Mouse (Mus musculus): Measurements from ENCODE around the gene Hip1r. TPM values are rescaled to one million over a fixed set of nuclear protein-coding genes. Genes with fewer than 3 reads are reported as not detected.

The Hip1r gene
- polyA plus RNA-seq, 1 experiment = 3.8 TPM

DNA sequence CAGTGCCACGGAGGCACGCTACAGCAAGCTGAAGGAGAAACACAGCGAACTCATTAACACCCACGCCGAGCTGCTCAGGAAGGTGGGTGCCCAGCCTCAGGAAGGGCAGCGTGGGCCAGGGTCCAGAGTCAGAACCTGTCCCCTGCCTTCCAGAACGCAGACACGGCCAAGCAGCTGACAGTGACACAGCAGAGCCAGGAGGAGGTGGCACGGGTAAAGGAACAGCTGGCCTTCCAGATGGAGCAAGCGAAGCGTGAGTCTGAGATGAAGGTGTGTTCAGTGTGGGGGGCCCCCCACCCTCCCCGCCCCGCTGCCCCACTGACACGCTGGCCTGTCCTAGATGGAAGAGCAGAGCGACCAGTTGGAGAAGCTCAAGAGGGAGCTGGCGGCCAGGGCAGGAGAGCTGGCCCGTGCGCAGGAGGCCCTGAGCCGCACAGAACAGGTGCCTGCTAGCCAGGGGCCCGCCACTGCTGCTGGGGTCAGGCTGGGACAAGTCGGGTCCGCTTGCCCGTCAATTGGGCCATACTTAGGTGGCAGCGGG, 23.9 kb downstream of the Hip1r start:
- Histone ChIP-seq H3K4me1 (ENCODE audit: control insufficient read depth, insufficient read depth, insufficient read length, low read length) (no peaks in the 10 kb centered on the region), H3K4me3 (ENCODE audit: insufficient read depth, low read depth, low read length) (no peak overlapping the region), H3K27ac (replicated peaks; ENCODE audit: low read depth, low read length) (no peak overlapping the region)

DNA sequence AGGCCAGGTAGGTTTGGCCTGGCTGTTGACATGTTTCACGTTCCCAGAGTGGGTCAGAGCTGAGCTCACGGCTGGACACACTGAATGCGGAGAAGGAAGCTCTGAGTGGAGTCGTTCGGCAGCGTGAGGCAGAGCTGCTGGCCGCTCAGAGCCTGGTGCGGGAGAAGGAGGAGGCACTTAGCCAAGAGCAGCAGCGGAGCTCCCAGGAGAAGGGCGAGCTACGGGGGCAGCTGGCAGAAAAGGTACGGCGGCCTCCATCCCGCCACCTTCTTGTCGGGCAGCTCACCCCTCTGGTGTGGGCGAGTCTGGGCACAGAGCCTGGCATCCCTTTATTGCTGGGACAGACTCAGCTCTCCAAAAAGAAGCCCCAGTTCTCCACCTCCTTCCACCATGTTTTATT, 24.4 kb downstream of the Hip1r start:
- H3K4me3 ChIP-seq (ENCODE audit: insufficient read depth, low read depth, low read length) = no peak overlapping the region

DNA sequence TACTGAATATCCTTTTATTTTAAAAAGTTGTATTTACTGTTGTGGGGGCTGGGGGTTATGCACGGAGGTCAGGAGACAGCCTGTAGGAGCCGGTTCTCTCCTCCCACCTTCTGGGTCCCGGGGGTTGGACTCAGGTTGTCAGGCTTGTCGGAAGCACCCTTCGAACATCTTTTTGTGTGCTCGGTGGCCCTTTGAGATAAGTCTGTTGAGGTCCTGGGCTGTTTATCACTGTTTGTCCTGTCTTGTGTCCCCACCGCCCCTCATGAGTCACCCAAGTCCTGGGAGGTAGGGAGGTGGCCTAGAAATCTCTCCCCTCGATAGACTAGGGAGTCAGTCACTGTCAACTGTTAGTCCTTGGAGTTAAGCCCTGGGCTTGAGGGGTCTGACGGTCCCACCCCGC, 24.9 kb downstream of the Hip1r start:
- Histone ChIP-seq H3K4me3 (ENCODE audit: insufficient read depth, low read depth, low read length) (no peak overlapping the region), H3K27ac (replicated peaks; ENCODE audit: low read depth, low read length) (no peak overlapping the region), H3K4me1 (ENCODE audit: control insufficient read depth, insufficient read depth, insufficient read length, low read length) (no peaks in the 10 kb centered on the region)

More for the DNA sequence above, 24.4 kb downstream of the Hip1r start:
- Histone ChIP-seq H3K4me1 (ENCODE audit: control insufficient read depth, insufficient read depth, insufficient read length, low read length) (no peaks in the 10 kb centered on the region), H3K27ac (replicated peaks; ENCODE audit: low read depth, low read length) (no peak overlapping the region)

DNA sequence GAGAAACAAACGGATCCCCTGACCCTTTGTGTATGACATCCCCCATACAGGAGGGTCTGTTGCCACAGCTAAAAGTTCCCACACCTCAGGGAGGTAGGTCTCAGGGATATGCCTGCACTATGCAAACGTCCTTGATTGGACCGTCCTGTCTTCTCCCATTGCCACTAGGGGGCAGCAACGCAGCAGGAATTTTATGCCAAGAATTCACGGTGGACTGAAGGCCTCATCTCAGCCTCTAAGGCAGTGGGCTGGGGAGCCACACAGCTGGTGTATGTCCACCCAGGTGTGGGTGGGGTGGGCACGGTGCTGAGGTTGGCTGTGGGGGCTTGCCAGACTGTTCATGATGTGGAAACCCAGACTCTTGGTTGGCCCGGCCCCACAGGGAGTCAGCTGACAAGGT, 27.4 kb downstream of the Hip1r start:
- H3K4me3 ChIP-seq (ENCODE audit: insufficient read depth, low read depth, low read length) = no peak overlapping the region
- H3K4me1 ChIP-seq (ENCODE audit: control insufficient read depth, insufficient read depth, insufficient read length, low read length) = no peaks in the 10 kb centered on the region
- no peak overlapping the region for H3K27ac ChIP-seq (replicated peaks; ENCODE audit: low read depth, low read length)

DNA sequence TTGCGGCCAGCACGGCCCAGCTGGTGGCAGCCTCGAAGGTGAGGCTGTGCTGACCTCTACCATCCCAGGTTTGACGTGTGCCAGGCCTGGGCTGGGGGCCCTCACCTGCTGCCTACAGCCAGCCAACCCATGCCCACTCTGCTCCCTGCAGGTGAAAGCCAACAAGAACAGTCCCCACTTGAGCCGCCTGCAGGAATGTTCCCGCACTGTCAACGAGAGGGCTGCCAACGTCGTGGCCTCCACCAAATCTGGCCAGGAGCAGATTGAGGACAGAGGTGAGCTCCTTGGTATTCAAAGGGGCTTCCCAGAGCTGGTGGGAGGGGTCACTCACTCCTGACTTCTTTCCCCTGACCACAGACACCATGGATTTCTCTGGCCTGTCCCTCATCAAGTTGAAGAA, 27.8 kb downstream of the Hip1r start:
- H3K27ac ChIP-seq (replicated peaks; ENCODE audit: low read depth, low read length) = no peak overlapping the region
- no peaks in the 10 kb centered on the region for H3K4me1 ChIP-seq (ENCODE audit: control insufficient read depth, insufficient read depth, insufficient read length, low read length)
- no peak overlapping the region for H3K4me3 ChIP-seq (ENCODE audit: insufficient read depth, low read depth, low read length)

DNA sequence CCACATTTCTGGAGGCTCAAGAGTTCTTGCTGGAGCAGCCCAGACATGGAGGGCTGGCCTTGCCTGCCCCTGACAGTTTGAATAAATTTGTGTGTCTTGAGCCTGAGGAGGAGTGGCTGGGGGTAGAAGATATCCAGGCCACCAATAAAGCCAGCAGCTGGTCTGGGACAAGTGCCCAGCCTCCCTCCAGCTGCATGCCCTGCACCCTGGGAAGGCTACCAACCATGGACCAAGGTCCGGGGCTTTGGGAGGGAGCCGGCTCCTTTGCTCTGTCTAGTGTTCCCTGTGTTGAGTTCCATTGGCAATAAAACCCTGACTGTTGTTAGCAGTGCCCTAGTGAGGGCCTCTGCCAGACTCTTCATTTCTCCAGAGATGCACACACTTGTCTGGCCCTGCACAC, 29.4 kb downstream of the Hip1r start:
- no peak overlapping the region for H3K27ac ChIP-seq (replicated peaks; ENCODE audit: low read depth, low read length)
- H3K4me3 ChIP-seq (ENCODE audit: insufficient read depth, low read depth, low read length) = no peak overlapping the region
- H3K4me1 ChIP-seq (ENCODE audit: control insufficient read depth, insufficient read depth, insufficient read length, low read length) = no peaks in the 10 kb centered on the region

DNA sequence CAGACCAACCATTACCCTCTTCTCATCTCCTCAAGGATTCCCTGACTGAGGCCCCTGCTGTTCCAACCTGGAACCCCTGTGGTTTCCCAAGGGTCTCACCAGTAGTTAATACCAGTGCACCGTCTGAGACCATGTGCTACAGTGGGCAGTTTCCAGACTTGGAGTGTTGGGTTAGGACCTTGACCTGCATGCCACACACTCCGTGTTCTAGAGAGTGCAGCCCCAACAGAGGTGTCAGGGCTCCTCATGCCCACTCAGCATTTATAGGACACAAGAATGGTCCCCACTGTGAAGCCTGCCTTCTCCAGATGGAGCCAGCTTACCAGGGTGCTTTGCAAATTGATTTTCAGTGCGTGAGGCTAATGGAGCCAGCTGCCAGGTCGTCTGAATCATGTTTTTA, 29.9 kb downstream of the Hip1r start:
- Histone ChIP-seq H3K4me1 (ENCODE audit: control insufficient read depth, insufficient read depth, insufficient read length, low read length) (no peaks in the 10 kb centered on the region), H3K4me3 (ENCODE audit: insufficient read depth, low read depth, low read length) (no peak overlapping the region), H3K27ac (replicated peaks; ENCODE audit: low read depth, low read length) (no peak overlapping the region)

DNA sequence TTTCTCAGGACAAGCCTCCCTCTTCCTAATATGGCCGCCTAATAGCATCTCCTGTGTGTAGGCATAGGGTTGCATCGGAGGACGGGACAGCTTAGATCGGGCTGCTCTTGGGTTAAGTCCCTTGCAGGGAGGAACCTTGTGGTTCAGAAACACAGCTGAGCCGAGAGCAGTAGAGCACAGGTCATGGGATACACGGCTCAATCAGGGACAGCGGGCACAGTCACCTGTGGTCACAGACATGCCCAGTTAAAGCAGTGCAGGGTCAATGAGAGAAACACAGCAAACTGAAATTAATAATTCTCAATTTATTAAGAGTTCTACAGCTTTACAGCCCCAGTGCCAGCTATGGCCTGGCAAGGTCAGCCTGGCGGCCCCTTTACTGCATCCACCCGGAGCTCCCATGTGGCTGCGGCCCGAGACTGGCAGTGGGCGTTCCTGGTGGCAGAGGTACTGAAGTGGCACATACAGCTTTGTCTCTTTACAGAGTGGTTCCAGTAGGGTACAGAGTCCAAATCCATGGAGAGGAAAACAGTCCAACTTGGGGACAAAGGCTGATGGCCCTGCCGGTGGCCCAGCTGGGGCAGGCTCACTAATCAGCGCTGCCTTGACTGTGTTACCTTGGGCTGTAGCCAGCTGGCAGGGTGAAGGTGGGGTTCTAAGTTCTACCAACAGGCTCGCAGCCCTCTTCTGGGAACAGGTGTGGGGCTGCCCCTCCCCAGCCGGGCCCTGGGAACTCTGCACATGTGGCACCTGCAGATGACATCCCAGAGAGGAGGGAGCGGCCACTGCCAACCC, 31.1 kb downstream of the Hip1r start:
- H3K4me3 ChIP-seq (ENCODE audit: insufficient read depth, low read depth, low read length) = no peak overlapping the region
- no peaks in the 10 kb centered on the region for H3K4me1 ChIP-seq (ENCODE audit: control insufficient read depth, insufficient read depth, insufficient read length, low read length)
- no peak overlapping the region for H3K27ac ChIP-seq (replicated peaks; ENCODE audit: low read depth, low read length)

DNA sequence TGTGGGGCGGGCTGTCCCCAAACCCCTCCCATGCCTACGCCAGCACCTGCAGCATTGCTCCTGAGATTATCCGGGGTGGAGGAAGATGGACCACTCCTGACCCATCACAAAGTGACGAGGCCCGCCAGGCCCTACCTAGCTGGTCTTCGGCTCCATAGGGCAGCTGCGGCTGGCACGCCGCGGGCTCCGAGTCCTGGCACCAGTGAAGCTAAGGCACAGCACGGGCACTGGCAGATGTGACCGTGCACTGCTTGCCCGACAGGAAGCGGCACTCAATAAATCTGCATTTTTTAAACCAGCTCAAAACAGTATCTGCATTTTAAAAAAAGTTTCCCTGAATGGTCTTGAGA, 31.7 kb downstream of the Hip1r start:
- Histone ChIP-seq H3K4me1 (ENCODE audit: control insufficient read depth, insufficient read depth, insufficient read length, low read length) (no peaks in the 10 kb centered on the region), H3K27ac (replicated peaks; ENCODE audit: low read depth, low read length) (no peak overlapping the region), H3K4me3 (ENCODE audit: insufficient read depth, low read depth, low read length) (no peak overlapping the region)

DNA sequence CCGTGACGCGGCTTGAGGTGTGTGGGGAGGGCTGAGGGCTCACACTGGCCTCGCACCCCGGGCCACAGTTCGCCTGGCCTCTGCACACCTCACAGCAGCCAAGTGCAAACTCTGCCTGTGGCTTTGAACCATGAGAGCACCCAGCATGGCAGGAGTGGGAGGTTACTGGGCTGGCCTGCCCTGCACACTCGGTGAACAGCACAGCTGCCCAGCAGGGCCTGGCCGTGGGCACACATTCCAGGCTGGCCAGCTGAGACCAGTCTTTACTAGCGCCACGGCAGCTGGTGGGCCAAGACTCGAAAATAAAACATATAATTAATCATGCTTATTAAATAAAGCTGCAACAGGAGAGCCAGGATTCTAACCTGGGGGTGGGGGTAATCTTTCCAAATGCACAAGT, 32.2 kb downstream of the Hip1r start:
- Histone ChIP-seq H3K4me1 (ENCODE audit: control insufficient read depth, insufficient read depth, insufficient read length, low read length) (no peaks in the 10 kb centered on the region), H3K4me3 (ENCODE audit: insufficient read depth, low read depth, low read length) (no peak overlapping the region), H3K27ac (replicated peaks; ENCODE audit: low read depth, low read length) (no peak overlapping the region)

DNA sequence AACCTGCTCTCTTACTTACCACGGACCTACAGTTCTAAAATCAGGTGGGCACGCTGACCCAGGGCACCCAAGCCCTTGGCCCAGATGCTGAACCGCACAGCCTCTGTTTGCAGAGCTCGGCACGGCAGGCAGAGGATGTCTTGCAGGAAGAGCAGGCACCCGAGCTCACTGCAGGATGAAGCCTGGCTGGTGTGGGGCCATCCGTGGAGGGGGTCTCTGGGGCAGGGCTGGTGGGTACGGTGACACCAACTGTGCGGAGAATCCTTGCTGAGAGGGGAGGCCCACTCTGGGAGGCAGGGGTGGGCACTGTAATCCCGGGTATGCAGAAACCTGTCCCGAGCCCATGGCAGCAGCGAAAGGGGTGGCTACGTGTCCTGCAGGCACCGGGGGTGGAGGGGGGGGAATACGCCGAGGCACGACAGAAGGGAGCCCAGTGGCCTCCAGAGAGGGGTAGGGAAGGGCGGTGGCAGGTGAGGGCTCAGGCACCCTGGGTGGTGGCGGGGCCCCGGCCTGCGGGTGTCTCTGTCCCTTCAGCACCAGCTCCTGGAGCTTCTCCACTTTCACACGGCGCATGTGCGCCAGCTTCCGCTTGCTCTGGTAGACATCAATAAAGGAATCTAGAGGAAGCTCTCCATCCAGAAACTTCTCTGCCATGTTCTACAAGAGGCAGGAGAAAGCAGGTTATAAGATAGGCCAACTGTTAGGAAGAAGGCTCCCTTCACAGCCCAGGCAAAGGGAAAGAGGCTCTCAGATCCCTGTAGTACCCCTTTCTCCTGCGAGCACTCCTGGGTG, 32.9 kb downstream of the Hip1r start:
- Histone ChIP-seq H3K4me3 (ENCODE audit: insufficient read depth, low read depth, low read length) (no peak overlapping the region), H3K27ac (replicated peaks; ENCODE audit: low read depth, low read length) (no peak overlapping the region), H3K4me1 (ENCODE audit: control insufficient read depth, insufficient read depth, insufficient read length, low read length) (peaks cover 3% of the 10 kb centered on the region; the same call in 1 of the 2 replicates)

DNA sequence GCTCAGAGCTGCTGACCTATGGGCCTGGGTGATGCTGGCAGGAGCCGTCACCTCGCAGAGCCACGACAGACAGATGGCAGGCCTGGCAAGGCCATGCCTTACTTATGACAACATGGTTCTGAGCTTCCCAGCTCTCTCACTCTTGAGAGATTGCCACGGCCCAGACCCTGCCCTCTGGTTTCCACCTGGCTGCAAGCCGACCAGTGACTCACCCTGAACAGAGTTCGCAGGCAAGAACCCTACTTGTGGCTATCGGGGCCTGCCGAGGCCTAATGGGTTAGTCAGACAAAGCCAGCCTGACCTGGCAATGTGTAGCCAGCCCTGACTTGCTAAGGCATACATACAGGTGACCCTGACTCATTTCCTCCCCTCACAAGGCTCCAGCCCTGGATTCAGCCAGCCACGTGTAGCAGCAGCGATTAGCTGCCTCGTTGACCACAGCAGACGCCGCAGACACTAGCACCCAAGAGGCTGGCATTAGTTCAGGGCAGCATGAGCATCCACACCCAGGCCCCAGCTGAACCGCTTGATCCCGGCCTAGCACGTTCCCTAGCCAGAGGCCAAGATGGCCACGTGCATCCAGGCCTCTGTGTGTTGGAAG, 33.6 kb downstream of the Hip1r start:
- no peak overlapping the region for H3K27ac ChIP-seq (replicated peaks; ENCODE audit: low read depth, low read length)
- H3K4me1 ChIP-seq (ENCODE audit: control insufficient read depth, insufficient read depth, insufficient read length, low read length) = peaks cover 6% of the 10 kb centered on the region

DNA sequence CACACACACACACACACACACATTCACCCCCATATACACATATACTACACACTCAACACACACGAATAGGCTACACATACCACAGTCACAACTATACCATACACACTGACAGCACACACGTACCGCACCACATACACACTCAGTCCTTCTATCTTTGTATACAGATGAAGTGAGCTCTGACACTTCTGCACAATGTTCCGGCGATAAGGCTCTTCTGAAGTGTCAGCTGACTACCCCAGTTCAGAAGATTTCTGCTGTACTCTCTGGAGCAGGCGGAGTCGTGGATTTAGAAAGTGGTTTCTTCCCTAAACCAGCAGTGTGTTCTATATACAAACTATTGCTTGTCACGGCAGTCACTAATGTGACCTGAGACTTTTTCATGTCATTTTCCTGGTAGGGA, 36.6 kb downstream of the Hip1r start:
- H3K27ac ChIP-seq (replicated peaks; ENCODE audit: low read depth, low read length) = no peak overlapping the region
- peaks cover 27% of the 10 kb centered on the region for H3K4me1 ChIP-seq (ENCODE audit: control insufficient read depth, insufficient read depth, insufficient read length, low read length)
- no peak overlapping the region for H3K4me3 ChIP-seq (ENCODE audit: insufficient read depth, low read depth, low read length)

More for the DNA sequence above, 33.6 kb downstream of the Hip1r start:
- H3K4me3 ChIP-seq (ENCODE audit: insufficient read depth, low read depth, low read length) = no peak overlapping the region

DNA sequence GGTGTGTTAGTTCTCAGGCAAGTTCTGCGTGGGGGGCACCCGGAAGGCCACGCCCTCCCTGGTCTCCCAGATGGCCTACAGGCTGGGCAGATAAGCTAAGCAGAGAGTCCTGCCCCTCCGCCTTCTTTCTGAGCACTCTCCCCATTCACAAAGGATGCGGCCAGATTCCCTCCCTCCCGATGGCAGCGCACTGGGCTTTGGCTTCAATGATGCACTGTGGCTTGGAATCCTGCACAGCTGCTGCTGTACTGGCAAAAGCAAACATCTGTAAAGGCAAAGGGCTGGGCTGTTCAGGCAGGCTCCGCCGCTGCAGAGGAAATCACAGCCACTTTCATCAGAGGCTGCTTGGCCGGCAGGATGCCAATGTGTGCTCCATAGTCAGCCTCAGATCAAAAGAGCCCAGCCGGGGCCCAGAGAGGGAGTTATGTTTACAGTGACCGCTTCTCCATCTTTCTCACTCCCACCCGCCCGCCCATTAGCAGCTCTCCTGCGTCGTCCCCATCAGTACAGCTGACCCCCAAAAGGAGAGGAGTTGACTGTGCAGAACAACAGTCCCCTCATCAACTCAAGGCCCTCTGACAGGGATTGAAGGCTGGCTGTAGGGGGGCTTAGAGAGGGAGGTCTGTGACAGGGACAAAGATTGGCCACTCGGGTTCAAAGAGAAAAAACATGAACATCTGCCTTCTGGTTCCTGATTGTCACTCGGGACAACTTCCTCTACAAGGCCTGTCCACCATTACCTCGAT, 37.7 kb downstream of the Hip1r start:
- peaks cover 32% of the 10 kb centered on the region for H3K4me1 ChIP-seq (ENCODE audit: control insufficient read depth, insufficient read depth, insufficient read length, low read length)
- H3K4me3 ChIP-seq (ENCODE audit: insufficient read depth, low read depth, low read length) = no peak overlapping the region
- peak overlapping the region; percentile 80 for H3K27ac ChIP-seq (replicated peaks; ENCODE audit: low read depth, low read length)

DNA sequence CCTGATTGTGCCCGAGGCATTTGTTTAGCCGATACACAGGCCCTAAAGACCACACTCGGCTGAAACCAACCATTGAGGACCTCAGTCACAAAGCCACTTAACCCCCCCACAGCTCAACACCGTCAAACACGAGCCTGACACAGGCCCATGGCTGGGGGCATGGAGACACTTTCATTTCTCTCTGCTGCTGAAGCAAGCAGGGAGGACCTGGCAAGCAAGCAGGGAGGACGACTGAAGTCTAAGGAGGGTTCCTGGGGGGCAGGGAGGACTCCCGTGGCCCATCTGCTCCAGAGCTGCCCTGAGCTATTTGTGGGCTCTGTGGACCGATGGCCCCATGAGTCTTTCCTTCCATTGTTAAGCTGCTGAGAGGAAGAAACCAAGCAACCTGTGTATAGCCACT, 38.5 kb downstream of the Hip1r start:
- peaks cover 35% of the 10 kb centered on the region for H3K4me1 ChIP-seq (ENCODE audit: control insufficient read depth, insufficient read depth, insufficient read length, low read length)
- 0 out of 2 replicates have a peak overlapping the region, but pooled peaks have one; percentile 9 for H3K4me3 ChIP-seq (ENCODE audit: insufficient read depth, low read depth, low read length)
- H3K27ac ChIP-seq (replicated peaks; ENCODE audit: low read depth, low read length) = peak overlapping the region; percentile 80

All from brown adipose tissue, adult 24 weeks (tissue).